Mouse (Mus musculus) liver, embryonic 16.5 days (tissue): ENCODE measurements around the gene Mgst2. TPM values are rescaled to one million over a fixed set of nuclear protein-coding genes. Genes with fewer than 3 reads are reported as not detected.
A peak's percentile ranks its signal among the peaks of the same experiment; 100 is the strongest.

Experiments
- ATAC-seq: fragments of 200-750 bp; cut with Nextera tagmentation; 2 replicates; pipeline ENCODE4 v1.8.0; 2017; ENCODE audit warnings: low read depth, mild to moderate bottlenecking, moderate number of reproducible peaks, moderate library complexity
- H3K27ac ChIP-seq: fragments of 300-500 bp; sonication (generic); 2 replicates; pipeline ENCODE4 v1.5.1; 2014; ENCODE audit warnings: mild to moderate bottlenecking, low read length
- H3K27me3 ChIP-seq: fragments of 300-500 bp; sonication (generic); 2 replicates; pipeline ENCODE4 v1.6.1; 2014; ENCODE audit warnings: low read depth, low read length, mixed read lengths; ENCODE audit not compliant: control insufficient read depth, insufficient read depth
- H3K36me3 ChIP-seq: fragments of 300-500 bp; sonication (generic); 2 replicates; pipeline ENCODE4 v1.6.1; 2014; ENCODE audit warnings: mild to moderate bottlenecking; ENCODE audit not compliant: control insufficient read depth, insufficient read depth
- H3K4me1 ChIP-seq: fragments of 300-500 bp; sonication (generic); 2 replicates; pipeline ENCODE4 v1.6.1; 2014; ENCODE audit warnings: low read depth, low read length, mixed read lengths; ENCODE audit not compliant: control insufficient read depth
- H3K4me2 ChIP-seq: fragments of 300-500 bp; sonication (generic); 2 replicates; pipeline ENCODE4 v1.6.1; 2014; ENCODE audit warnings: low read depth, low read length, mixed read lengths
- H3K4me3 ChIP-seq: fragments of 300-500 bp; sonication (generic); 2 replicates; pipeline ENCODE4 v1.5.1; 2014; ENCODE audit warnings: low read depth, mild to moderate bottlenecking, low read length
- H3K9ac ChIP-seq: fragments of 300-500 bp; sonication (generic); 2 replicates; pipeline ENCODE4 v1.6.1; 2014; ENCODE audit warnings: low read depth, low read length
- H3K9me3 ChIP-seq: fragments of 300-500 bp; sonication (generic); replicated peaks from 2 replicates; pipeline ENCODE4 v1.6.1; 2016; ENCODE audit warnings: low read length; ENCODE audit not compliant: control insufficient read depth
- WGBS: fragments of 180-500 bp; shearing (Covaris S2); extraction: QIAGEN DNeasy Blood & Tissue Kit; methylation state at CpG from one replicate; pipeline ENCODE4 v1.1.7; 2014; ENCODE audit not compliant: insufficient replicate concordance; 5-methylcytosine and 5-hydroxymethylcytosine counted together
- polyA plus RNA-seq: library from polyadenylated mRNA; unstranded; fragments of >200 nt; fragmentation: Nextera tagmentation; extraction: Ambion mirVana; gene quantifications from 2 replicates; pipeline ENCODE4 v1.2.1, GENCODE M21; 2015

Mgst2 gene
- polyA plus RNA-seq, 1 experiment from 2014 or later = 28.4 TPM

- Histone ChIP-seq H3K27ac (no peak overlapping the region), H3K27me3 (no peaks in the 10 kb centered on the region), H3K4me3 (no peak overlapping the region), H3K36me3 (no peaks in the 10 kb centered on the region), H3K4me1 (peaks cover 14% of the 10 kb centered on the region), H3K4me2 (no peak overlapping the region), H3K9me3 (no peaks in the 10 kb centered on the region), H3K9ac (no peak overlapping the region)
- 56% methylated on average over 5 of the region's 5 CpGs for WGBS
- no peak for ATAC-seq
These were observed 54.3 kb downstream of the Mgst2 start for GRCm38 (mm10) chr3:51714469-51714868.

- Histone ChIP-seq H3K4me3 (no peak overlapping the region), H3K4me2 (no peak overlapping the region), H3K4me1 (peaks cover 9% of the 10 kb centered on the region), H3K36me3 (no peaks in the 10 kb centered on the region), H3K9ac (no peak overlapping the region), H3K27me3 (no peaks in the 10 kb centered on the region), H3K9me3 (no peaks in the 10 kb centered on the region), H3K27ac (no peak overlapping the region)
- ATAC-seq = no peak
- WGBS = 73% methylated on average over 3 of the region's 3 CpGs
These were observed 57.3 kb downstream of the Mgst2 start for GRCm38 (mm10) chr3:51717455-51717854.

- Histone ChIP-seq H3K9ac (no peak overlapping the region), H3K9me3 (no peaks in the 10 kb centered on the region), H3K27ac (no peak overlapping the region), H3K4me1 (peaks cover 6% of the 10 kb centered on the region), H3K4me3 (no peak overlapping the region), H3K4me2 (no peak overlapping the region), H3K36me3 (no peaks in the 10 kb centered on the region), H3K27me3 (no peaks in the 10 kb centered on the region)
- WGBS = 61% methylated on average over 4 of the region's 4 CpGs
- ATAC-seq = no peak
These were observed 57.7 kb downstream of the Mgst2 start for GRCm38 (mm10) chr3:51717909-51718308.

- Histone ChIP-seq H3K4me1 (no peaks in the 10 kb centered on the region; the same call in 1 of the 2 replicates), H3K4me2 (no peak overlapping the region), H3K27me3 (no peaks in the 10 kb centered on the region), H3K4me3 (no peak overlapping the region), H3K9ac (no peak overlapping the region), H3K27ac (no peak overlapping the region), H3K9me3 (no peaks in the 10 kb centered on the region), H3K36me3 (no peaks in the 10 kb centered on the region)
- no peak for ATAC-seq
- WGBS = 58% methylated on average over 3 of the region's 3 CpGs
These were observed 59.2 kb downstream of the Mgst2 start for GRCm38 (mm10) chr3:51719373-51719772.

- 24% methylated on average over 1 of the region's 1 CpGs for WGBS
- Histone ChIP-seq H3K4me2 (no peak overlapping the region), H3K4me3 (no peak overlapping the region), H3K36me3 (no peaks in the 10 kb centered on the region), H3K9ac (no peak overlapping the region), H3K27ac (no peak overlapping the region), H3K4me1 (no peaks in the 10 kb centered on the region; the same call in 1 of the 2 replicates), H3K27me3 (no peaks in the 10 kb centered on the region), H3K9me3 (no peaks in the 10 kb centered on the region)
- no peak for ATAC-seq
These were observed 59.8 kb downstream of the Mgst2 start for GRCm38 (mm10) chr3:51719982-51720381.

- Histone ChIP-seq H3K9me3 (no peaks in the 10 kb centered on the region), H3K27ac (no peak overlapping the region), H3K9ac (no peak overlapping the region), H3K4me2 (no peak overlapping the region), H3K4me1 (peaks cover 31% of the 10 kb centered on the region), H3K36me3 (no peaks in the 10 kb centered on the region), H3K4me3 (no peak overlapping the region), H3K27me3 (no peaks in the 10 kb centered on the region)
- ATAC-seq = no peak
- WGBS = 39% methylated on average over 6 of the region's 6 CpGs
These were observed 66.1 kb downstream of the Mgst2 start for GRCm38 (mm10) chr3:51726257-51726656.

GRCm38 (mm10) chr3:51727487-51727886, 67.3 kb downstream of the Mgst2 start:
- Histone ChIP-seq H3K9me3 (no peaks in the 10 kb centered on the region), H3K27me3 (no peaks in the 10 kb centered on the region), H3K4me2 (peak overlapping the region; percentile 62), H3K4me1 (peaks cover 33% of the 10 kb centered on the region), H3K36me3 (no peaks in the 10 kb centered on the region), H3K27ac (peak overlapping the region; percentile 92), H3K4me3 (no peak overlapping the region), H3K9ac (peak overlapping the region; percentile 58)
- ATAC-seq = no peak
- WGBS = 35% methylated on average over 3 of the region's 3 CpGs

GRCm38 (mm10) chr3:51727968-51728367, 67.8 kb downstream of the Mgst2 start:
- no peaks in the 10 kb centered on the region for H3K27me3 ChIP-seq
- no peaks in the 10 kb centered on the region for H3K36me3 ChIP-seq
- H3K27ac ChIP-seq = peak overlapping the region; percentile 92
- peak overlapping the region; percentile 62 for H3K4me2 ChIP-seq
- H3K4me3 ChIP-seq = peak overlapping the region; percentile 15
- H3K4me1 ChIP-seq = peaks cover 38% of the 10 kb centered on the region
- peak overlapping the region; percentile 58 for H3K9ac ChIP-seq
- H3K9me3 ChIP-seq = no peaks in the 10 kb centered on the region
- WGBS = 10% methylated on average over 8 of the region's 8 CpGs
- peak; percentile 61 for ATAC-seq

- H3K27me3 ChIP-seq = no peaks in the 10 kb centered on the region
- peaks cover 38% of the 10 kb centered on the region for H3K4me1 ChIP-seq
- 8% methylated on average over 12 of the region's 12 CpGs for WGBS
- peak overlapping the region; percentile 62 for H3K4me2 ChIP-seq
- peak overlapping the region; percentile 15 for H3K4me3 ChIP-seq
- no peaks in the 10 kb centered on the region for H3K9me3 ChIP-seq
- H3K27ac ChIP-seq = peak overlapping the region; percentile 92
- ATAC-seq = peak; percentile 97
- no peaks in the 10 kb centered on the region for H3K36me3 ChIP-seq
- peak overlapping the region; percentile 58; the same call in 1 of the 2 replicates for H3K9ac ChIP-seq
These were observed 68.3 kb downstream of the Mgst2 start for GRCm38 (mm10) chr3:51728456-51728855.
